Mouse (Mus musculus) embryonic fibroblast, embryonic 13.5 days (primary cell): ENCODE results near the gene Lrrn4cl.

Source experiments
- CTCF ChIP-seq: IDR thresholded peaks from 2 replicates; pipeline ENCODE4 v1.5.1; 2011; ENCODE audit warnings: mild to moderate bottlenecking, control low read depth, low read length, moderate library complexity, borderline replicate concordance; ENCODE audit not compliant: insufficient read depth
- POLR2A ChIP-seq: IDR thresholded peaks from 2 replicates; pipeline ENCODE4 v1.6.1; 2011; ENCODE audit warnings: low read depth, mild to moderate bottlenecking, control low read depth, low read length, moderate library complexity

GRCm38 (mm10) chr19:8848356-8848755 lies 2.2 kb upstream of the Lrrn4cl start:
- TF ChIP-seq CTCF (no peak), POLR2A (no peak)
